In genomic region chr11:101009888-101010784, GRCm38 (mm10) we compare ENCODE assay signal across 8 mouse cellular contexts. TPM values are rescaled to one million over a fixed set of nuclear protein-coding genes. Genes with fewer than 3 reads are reported as not detected.
DNase-seq lines count a peak whose midpoint lies in the region; ATAC-seq and TF ChIP-seq lines count a peak whose summit lies in the region.

No protein-coding gene starts in this region.

- peak; percentile 17 for ATAC-seq in inflammation-experienced regulatory T-cells, adult 6 months
- ATAC-seq in lung, postnatal 0 days: no peak
- no peak for ATAC-seq in activated CD4-positive, CD25-positive, alpha-beta regulatory T cell, adult 4 months

- H3K4me2 ChIP-seq in lung, postnatal 0 days (replicated peaks; ENCODE audit: low read depth, low read length): peak overlapping the region; percentile 68

- peak overlapping the region; percentile 66 for H3K4me3 ChIP-seq in left cerebral cortex, adult 2 months
- peak overlapping the region; percentile 73 for H3K4me3 ChIP-seq in embryonic fibroblast, embryonic 13.5 days (ENCODE audit: insufficient read depth, low read length)
- H3K4me3 ChIP-seq in lung, postnatal 0 days (ENCODE audit: low read depth, low read length): peak overlapping the region; percentile 77

- TF ChIP-seq CTCF in left cerebral cortex, adult 2 months (IDR thresholded peaks at IDR 0.05): no peak; the same call in 1 of the 2 replicates
- TF ChIP-seq CTCF in embryonic fibroblast, embryonic 13.5 days (IDR thresholded peaks at IDR 0.05; ENCODE audit: borderline replicate concordance, insufficient read depth, low read length): no peak
- TF ChIP-seq CTCF in lung, postnatal 0 days (IDR thresholded peaks at IDR 0.05): peak; percentile 28; the same call in 1 of the 2 replicates

- 3% methylated on average over 29 of the region's 29 CpGs for WGBS in lung, postnatal 0 days

- TF ChIP-seq POLR2A in embryonic fibroblast, embryonic 13.5 days (IDR thresholded peaks at IDR 0.05; ENCODE audit: low read depth, low read length): no peak

- no peaks in the 10 kb centered on the region for H3K4me1 ChIP-seq in embryonic fibroblast, embryonic 13.5 days (ENCODE audit: control insufficient read depth, insufficient read depth, low read length)
- H3K4me1 ChIP-seq in lung, postnatal 0 days (ENCODE audit: insufficient read depth, low read depth, low read length): no peaks in the 10 kb centered on the region; the same call in 1 of the 2 replicates

- H3K9ac ChIP-seq in lung, postnatal 0 days (replicated peaks; ENCODE audit: low read depth): peak overlapping the region; percentile 69

- no peaks in the 10 kb centered on the region for H3K27me3 ChIP-seq in lung, postnatal 0 days (replicated peaks; ENCODE audit: insufficient read depth, low read length)

- H3K36me3 ChIP-seq in lung, postnatal 0 days (ENCODE audit: insufficient read depth, low read length): 0 out of 2 replicates have a peak, but pooled peaks cover 12% of the 10 kb centered on the region

- peak overlapping the region; percentile 91 for H3K27ac ChIP-seq in left cerebral cortex, adult 2 months
- H3K27ac ChIP-seq in embryonic fibroblast, embryonic 13.5 days (ENCODE audit: insufficient read depth, low read length): peak overlapping the region; percentile 4; the same call in 1 of the 2 replicates
- H3K27ac ChIP-seq in lung, postnatal 0 days (ENCODE audit: low read length): peak overlapping the region; percentile 94

- TF ChIP-seq EP300 in lung, postnatal 0 days (IDR thresholded peaks at IDR 0.05): no peak

- DNase-seq in left cerebral cortex, adult 2 months (ENCODE audit: extremely low spot score in 1 of 2, low spot score in 2 of 2): peak; percentile 17 to 32
- no peak for DNase-seq in left cerebral cortex, adult 11 months (ENCODE audit: low spot score)
- DNase-seq in adipocyte (ENCODE audit: low spot score): peak; percentile 43
- DNase-seq in lung, postnatal 0 days (ENCODE audit: low spot score): peak; percentile 53
- DNase-seq in spleen, postnatal 10 days (ENCODE audit: low spot score in 2 of 2): peak; percentile 53 to 58

- intact Hi-C loops in left cerebral cortex, adult 2 months (cut with DNase I): loop anchor here (2.0 to 10.0 kb wide), 2 partner anchors 27 to 165 kb away; partner anchors contain the start of genes Ccr10, Cntnap1 and Plekhh3

- H3K9me3 ChIP-seq in lung, postnatal 0 days (ENCODE audit: low read length): no peaks in the 10 kb centered on the region

RNA-seq across cellular contexts. Expression of gene Atp6v0a1, which starts 0.9 kb away (rescaled TPM):
- 100 to 1,000 TPM; 442 to 461 TPM for total RNA-seq in left cerebral cortex, adult 2 months (2021)
- polyA plus RNA-seq in embryonic fibroblast, embryonic 13.5 days (2011; ENCODE audit: insufficient read length, low read depth, missing spikeins): 43.7 and 50.7 TPM in 2 replicates
- polyA plus RNA-seq in inflammation-experienced regulatory T-cells, adult 6 months (2017; shearing (Covaris generic)): 1 to 10 TPM; 1.3 to 7.7 (median 6.8) TPM
- 51.3 and 57.2 TPM in 2 replicates for polyA plus RNA-seq in lung, postnatal 0 days (2015; fragmentation: Nextera tagmentation; extraction: Ambion mirVana)
- 1 to 10 TPM; 4.3 to 4.7 TPM for polyA plus RNA-seq in activated CD4-positive, CD25-positive, alpha-beta regulatory T cell, adult 4 months (2017; shearing (Covaris generic))

RNA-seq across cellular contexts. Expression of gene Cavin1, which starts 39.4 kb away (rescaled TPM):
- total RNA-seq in left cerebral cortex, adult 2 months (2021): 10 to 100 TPM; 19.2 to 22.2 TPM
- 387 and 486 TPM in 2 replicates for polyA plus RNA-seq in embryonic fibroblast, embryonic 13.5 days (2011; ENCODE audit: insufficient read length, low read depth, missing spikeins)
- polyA plus RNA-seq in inflammation-experienced regulatory T-cells, adult 6 months (2017; shearing (Covaris generic)): under 1 TPM in 2 of 3 experiments, not detected in 1; 0.09 to 0.26 TPM
- polyA plus RNA-seq in lung, postnatal 0 days (2015; fragmentation: Nextera tagmentation; extraction: Ambion mirVana): 692 and 736 TPM in 2 replicates
- under 1 TPM; 0.12 to 0.13 TPM for polyA plus RNA-seq in activated CD4-positive, CD25-positive, alpha-beta regulatory T cell, adult 4 months (2017; shearing (Covaris generic))

RNA-seq across cellular contexts. Expression of gene Naglu, which starts 59.7 kb away (rescaled TPM):
- 1 to 10 TPM; 8.3 TPM for total RNA-seq in left cerebral cortex, adult 2 months (2021)
- 21.8 and 24.9 TPM in 2 replicates for polyA plus RNA-seq in embryonic fibroblast, embryonic 13.5 days (2011; ENCODE audit: insufficient read length, low read depth, missing spikeins)
- polyA plus RNA-seq in inflammation-experienced regulatory T-cells, adult 6 months (2017; shearing (Covaris generic)): 1 to 10 TPM; 4.4 to 7.3 (median 5.7) TPM
- polyA plus RNA-seq in lung, postnatal 0 days (2015; fragmentation: Nextera tagmentation; extraction: Ambion mirVana): 18.9 and 21.9 TPM in 2 replicates
- 1 to 10 TPM; 6.8 to 9.0 TPM for polyA plus RNA-seq in activated CD4-positive, CD25-positive, alpha-beta regulatory T cell, adult 4 months (2017; shearing (Covaris generic))

Comparison
In these comparisons a context has a peak if more than half of its experiments do, and no peak if none do; other contexts are left out.
1. H3K27ac ChIP-seq: peak in every context shown above with its lines; median percentile 94 in lung, postnatal 0 days; 91 in left cerebral cortex, adult 2 months; 4 in embryonic fibroblast, embryonic 13.5 days.
2. RNA of gene Cavin1, which starts 39.4 kb away (polyA plus RNA-seq): 692 to 736 TPM in lung, postnatal 0 days and 387 to 486 TPM in embryonic fibroblast, embryonic 13.5 days; 0.12 to 0.13 TPM in activated CD4-positive, CD25-positive, alpha-beta regulatory T cell, adult 4 months and 0.09 to 0.26 TPM in inflammation-experienced regulatory T-cells, adult 6 months; every median in the first group is over 100 times any median in the second.
3. Peak in every context shown above with its lines, with median percentiles within 50 percentile points of each other: H3K4me3 ChIP-seq.